Mouse (Mus musculus): ENCODE results near the gene Tshz2.
"Not testable (repeated sequence)": the region's sequence is repeated elsewhere in the genome, so short reads cannot be mapped to it uniquely, and the experiment has no call there.

Tshz2 gene

GRCm38 (mm10) chr2:169825908-169826307 lies 193.1 kb downstream of the Tshz2 start:
- DNase-seq, result no peak

GRCm38 (mm10) chr2:169826316-169826715 lies 193.5 kb downstream of the Tshz2 start:
- DNase-seq, result no peak

- no peak for DNase-seq
Observed at GRCm38 (mm10) chr2:169826833-169827232, 194.0 kb downstream of the Tshz2 start.

- DNase-seq, result no peak
Observed at GRCm38 (mm10) chr2:169832184-169832583, 199.4 kb downstream of the Tshz2 start.

- DNase-seq, result no peak
Observed at GRCm38 (mm10) chr2:169833638-169834037, 200.8 kb downstream of the Tshz2 start.

GRCm38 (mm10) chr2:169834602-169835001 lies 201.8 kb downstream of the Tshz2 start:
- no peak for DNase-seq

- no peak for DNase-seq
Observed at GRCm38 (mm10) chr2:169837031-169837605, 204.3 kb downstream of the Tshz2 start.

GRCm38 (mm10) chr2:169838521-169838920 lies 205.7 kb downstream of the Tshz2 start:
- no peak for DNase-seq

- DNase-seq, result no peak
Observed at GRCm38 (mm10) chr2:169841442-169841841, 208.6 kb downstream of the Tshz2 start.

GRCm38 (mm10) chr2:169842494-169842893 lies 209.7 kb downstream of the Tshz2 start:
- DNase-seq, result no peak

GRCm38 (mm10) chr2:169843553-169843952 lies 210.7 kb downstream of the Tshz2 start:
- DNase-seq, result no peak

GRCm38 (mm10) chr2:169849077-169849476 lies 216.3 kb downstream of the Tshz2 start:
- DNase-seq, result peak; percentile 1 to 2

GRCm38 (mm10) chr2:169849541-169849940 lies 216.7 kb downstream of the Tshz2 start:
- DNase-seq, result no peak

- no peak for DNase-seq
Observed at GRCm38 (mm10) chr2:169851606-169852005, 218.8 kb downstream of the Tshz2 start.

GRCm38 (mm10) chr2:169854491-169854890 lies 221.7 kb downstream of the Tshz2 start:
- no peak for DNase-seq

- not testable (repeated sequence) for DNase-seq
Observed at GRCm38 (mm10) chr2:169857041-169857440, 224.2 kb downstream of the Tshz2 start.

GRCm38 (mm10) chr2:169859078-169859855 lies 226.5 kb downstream of the Tshz2 start:
- DNase-seq, result no peak

GRCm38 (mm10) chr2:169860895-169861294 lies 228.1 kb downstream of the Tshz2 start:
- DNase-seq, result no peak

- no peak for DNase-seq
Observed at GRCm38 (mm10) chr2:169862701-169863100, 229.9 kb downstream of the Tshz2 start.

GRCm38 (mm10) chr2:169869468-169869867 lies 236.7 kb downstream of the Tshz2 start:
- no peak for DNase-seq

- no peak for DNase-seq
Observed at GRCm38 (mm10) chr2:169870503-169870902, 237.7 kb downstream of the Tshz2 start.

- no peak for DNase-seq
Observed at GRCm38 (mm10) chr2:169871436-169872060, 238.7 kb downstream of the Tshz2 start.

- no peak for DNase-seq
Observed at GRCm38 (mm10) chr2:169873442-169873841, 240.6 kb downstream of the Tshz2 start.

- DNase-seq, result no peak
Observed at GRCm38 (mm10) chr2:169887921-169888320, 255.1 kb downstream of the Tshz2 start.

All from B cell, adult 2 months (primary cell).